Mouse (Mus musculus) small intestine, adult 2 months (tissue): ENCODE data around the gene Kdm4b. TPM values are rescaled to one million over a fixed set of nuclear protein-coding genes. Genes with fewer than 3 reads are reported as not detected.

Experiments
- H3K27ac ChIP-seq: fragments of 200-500 bp; 2 replicates; pipeline ENCODE4 v1.5.1; 2012; ENCODE audit warnings: low read depth, low read length, control low read depth, inconsistent platforms; ENCODE audit not compliant: insufficient read depth
- H3K27me3 ChIP-seq: fragments of 200-500 bp; 2 replicates; pipeline ENCODE4 v1.6.1; 2012; ENCODE audit warnings: mild to moderate bottlenecking, moderate library complexity, low read length, inconsistent platforms; ENCODE audit not compliant: control insufficient read depth, insufficient read depth
- H3K36me3 ChIP-seq: fragments of 200-500 bp; 2 replicates; pipeline ENCODE4 v1.6.1; 2012; ENCODE audit warnings: mild to moderate bottlenecking, low read length, control low read depth, inconsistent platforms; ENCODE audit not compliant: control insufficient read depth, insufficient read depth
- H3K4me1 ChIP-seq: fragments of 200-500 bp; 2 replicates; pipeline ENCODE4 v1.6.1; 2012; ENCODE audit warnings: low read length, inconsistent platforms, mixed read lengths; ENCODE audit not compliant: control insufficient read depth, insufficient read depth, insufficient read length
- H3K4me3 ChIP-seq: fragments of 200-500 bp; 2 replicates; pipeline ENCODE4 v1.5.1; 2012; ENCODE audit warnings: low read depth, mild to moderate bottlenecking, control low read depth, inconsistent platforms, low read length, moderate library complexity
- CTCF ChIP-seq: fragments of 200-500 bp; IDR thresholded peaks from 2 replicates; pipeline ENCODE4 v1.5.1; 2012; ENCODE audit warnings: low read depth, mild to moderate bottlenecking, control low read depth, inconsistent platforms, low read length, moderate library complexity, mixed read lengths; ENCODE audit not compliant: insufficient replicate concordance, insufficient read length; ENCODE audit errors: extremely low read depth
- POLR2A ChIP-seq: fragments of 200-500 bp; IDR thresholded peaks from 2 replicates; pipeline ENCODE4 v1.6.1; 2012; ENCODE audit warnings: low read depth, mild to moderate bottlenecking, control low read depth, inconsistent platforms, low read length, moderate library complexity
- WGBS: fragments of 180-500 bp; shearing (Covaris S2); methylation state at CpG from one replicate; pipeline ENCODE4 v1.1.7; 2018; 5-methylcytosine and 5-hydroxymethylcytosine counted together
- polyA plus RNA-seq: library from polyadenylated mRNA; depleted of rRNA; stranded (reverse); fragments of >200 nt; gene quantifications from 2 replicates; pipeline ENCODE4 v1.2.3, GENCODE M21; 2012

Gene Kdm4b
- polyA plus RNA-seq, 1 experiment: 38.3 TPM

GRCm38 (mm10) chr17:56405856-56406840 lies 80.3 kb downstream of the Kdm4b start:
- H3K27ac ChIP-seq: no peak overlapping the region
- no peaks in the 10 kb centered on the region for H3K27me3 ChIP-seq
- H3K36me3 ChIP-seq: peaks cover 12% of the 10 kb centered on the region
- H3K4me3 ChIP-seq: no peak overlapping the region
- 76% methylated on average over 14 of the region's 14 CpGs for WGBS
- H3K4me1 ChIP-seq: no peaks in the 10 kb centered on the region
- TF ChIP-seq CTCF (no peak), POLR2A (no peak)

GRCm38 (mm10) chr17:56406878-56407277 lies 81.0 kb downstream of the Kdm4b start:
- no peak overlapping the region for H3K4me3 ChIP-seq
- H3K36me3 ChIP-seq: peaks cover 5% of the 10 kb centered on the region
- no peak for TF ChIP-seq POLR2A
- TF ChIP-seq CTCF: no peak
- no peaks in the 10 kb centered on the region for H3K27me3 ChIP-seq
- no peak overlapping the region for H3K27ac ChIP-seq
- H3K4me1 ChIP-seq: no peaks in the 10 kb centered on the region
- 68% methylated on average over 4 of the region's 4 CpGs for WGBS

- Histone ChIP-seq H3K36me3 (no peaks in the 10 kb centered on the region; the same call in 1 of the 2 replicates), H3K4me1 (no peaks in the 10 kb centered on the region), H3K4me3 (no peak overlapping the region), H3K27me3 (no peaks in the 10 kb centered on the region), H3K27ac (no peak overlapping the region)
- 43% methylated on average over 8 of the region's 8 CpGs for WGBS
- TF ChIP-seq CTCF (no peak), POLR2A (no peak)
Observed at GRCm38 (mm10) chr17:56407379-56407778, 81.5 kb downstream of the Kdm4b start.

- Histone ChIP-seq H3K27me3 (no peaks in the 10 kb centered on the region), H3K4me3 (no peak overlapping the region), H3K36me3 (peaks cover 2% of the 10 kb centered on the region; the same call in 1 of the 2 replicates), H3K27ac (no peak overlapping the region), H3K4me1 (no peaks in the 10 kb centered on the region)
- TF ChIP-seq CTCF (no peak), POLR2A (no peak)
- 41% methylated on average over 13 of the region's 13 CpGs for WGBS
Observed at GRCm38 (mm10) chr17:56408965-56409625, 83.2 kb downstream of the Kdm4b start.

GRCm38 (mm10) chr17:56409759-56410158 lies 83.9 kb downstream of the Kdm4b start:
- Histone ChIP-seq H3K4me3 (no peak overlapping the region), H3K27ac (no peak overlapping the region), H3K27me3 (no peaks in the 10 kb centered on the region), H3K4me1 (no peaks in the 10 kb centered on the region), H3K36me3 (peaks cover 2% of the 10 kb centered on the region; the same call in 1 of the 2 replicates)
- 34% methylated on average over 8 of the region's 8 CpGs for WGBS
- no peak for TF ChIP-seq POLR2A
- no peak for TF ChIP-seq CTCF

GRCm38 (mm10) chr17:56411437-56411836 lies 85.6 kb downstream of the Kdm4b start:
- WGBS: 96% methylated on average over 7 of the region's 7 CpGs
- no peaks in the 10 kb centered on the region for H3K27me3 ChIP-seq
- TF ChIP-seq POLR2A (no peak), CTCF (no peak)
- H3K4me3 ChIP-seq: no peak overlapping the region
- H3K27ac ChIP-seq: no peak overlapping the region
- H3K36me3 ChIP-seq: peaks cover 2% of the 10 kb centered on the region; the same call in 1 of the 2 replicates
- no peaks in the 10 kb centered on the region for H3K4me1 ChIP-seq

- Histone ChIP-seq H3K36me3 (peaks cover 4% of the 10 kb centered on the region; the same call in 1 of the 2 replicates), H3K4me3 (no peak overlapping the region), H3K27me3 (no peaks in the 10 kb centered on the region), H3K27ac (no peak overlapping the region), H3K4me1 (no peaks in the 10 kb centered on the region)
- WGBS: 73% methylated on average over 13 of the region's 13 CpGs
- no peak for TF ChIP-seq CTCF
- TF ChIP-seq POLR2A: no peak
Observed at GRCm38 (mm10) chr17:56413113-56413512, 87.3 kb downstream of the Kdm4b start.
